Mouse (Mus musculus) MEL-GATA-1-ER (cell line): ENCODE measurements around the gene Ndufs7.

Experiments used
- DNase-seq: peaks from one replicate; pipeline ENCODE4 v3.0.0-alpha.2; 2012; ENCODE audit warnings: low read depth; ENCODE audit errors: extremely low read depth

Ndufs7 gene

GRCm38 (mm10) chr10:80262169-80262568, 13.2 kb downstream of the Ndufs7 start:
- no peak for DNase-seq

GRCm38 (mm10) chr10:80262776-80263365, 13.9 kb downstream of the Ndufs7 start:
- no peak for DNase-seq

- DNase-seq = peak; percentile 97
These were observed 15.6 kb downstream of the Ndufs7 start for GRCm38 (mm10) chr10:80264341-80265148.

DNA sequence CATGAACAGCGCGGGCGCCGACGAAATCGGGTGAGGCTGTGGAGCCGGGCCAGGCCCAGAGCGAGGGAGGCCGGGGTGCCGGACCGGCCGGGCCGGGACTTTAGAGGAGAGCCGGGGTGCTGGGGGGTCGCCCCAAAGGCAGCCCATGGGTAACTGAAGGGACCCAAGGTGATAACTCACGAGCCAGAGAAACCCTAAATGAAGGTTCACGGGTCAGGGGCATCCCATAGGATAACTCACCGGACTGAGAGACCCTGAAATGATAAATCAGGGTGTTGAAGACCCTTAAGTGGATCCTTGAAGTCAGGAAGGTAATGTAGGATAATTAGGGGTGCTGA, 16.2 kb downstream of the Ndufs7 start:
- DNase-seq = no peak

GRCm38 (mm10) chr10:80270099-80270498, 21.2 kb downstream of the Ndufs7 start:
- no peak for DNase-seq

DNA sequence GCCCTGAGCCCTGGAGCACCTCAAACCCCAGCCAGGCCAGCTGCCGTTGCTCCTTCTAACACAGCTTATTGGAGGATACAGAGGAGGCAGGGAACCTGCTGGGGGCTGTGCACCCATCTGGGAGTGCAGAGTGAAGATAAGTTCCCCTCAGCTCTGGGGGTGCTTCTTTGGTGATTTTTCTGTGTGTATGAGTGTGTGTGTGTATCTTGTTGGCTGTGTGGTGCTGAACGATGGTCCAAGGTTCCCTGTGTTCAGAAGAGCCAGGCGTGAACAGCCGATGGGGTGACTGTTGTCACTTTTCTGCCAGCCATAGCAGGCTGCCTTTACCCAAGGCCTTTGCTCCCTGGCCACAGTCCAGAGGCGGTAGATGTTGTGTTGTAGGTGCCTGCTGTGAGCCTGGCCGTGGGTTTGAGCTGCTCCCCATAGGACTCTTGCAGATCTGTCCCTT, 21.8 kb downstream of the Ndufs7 start:
- no peak for DNase-seq

DNA sequence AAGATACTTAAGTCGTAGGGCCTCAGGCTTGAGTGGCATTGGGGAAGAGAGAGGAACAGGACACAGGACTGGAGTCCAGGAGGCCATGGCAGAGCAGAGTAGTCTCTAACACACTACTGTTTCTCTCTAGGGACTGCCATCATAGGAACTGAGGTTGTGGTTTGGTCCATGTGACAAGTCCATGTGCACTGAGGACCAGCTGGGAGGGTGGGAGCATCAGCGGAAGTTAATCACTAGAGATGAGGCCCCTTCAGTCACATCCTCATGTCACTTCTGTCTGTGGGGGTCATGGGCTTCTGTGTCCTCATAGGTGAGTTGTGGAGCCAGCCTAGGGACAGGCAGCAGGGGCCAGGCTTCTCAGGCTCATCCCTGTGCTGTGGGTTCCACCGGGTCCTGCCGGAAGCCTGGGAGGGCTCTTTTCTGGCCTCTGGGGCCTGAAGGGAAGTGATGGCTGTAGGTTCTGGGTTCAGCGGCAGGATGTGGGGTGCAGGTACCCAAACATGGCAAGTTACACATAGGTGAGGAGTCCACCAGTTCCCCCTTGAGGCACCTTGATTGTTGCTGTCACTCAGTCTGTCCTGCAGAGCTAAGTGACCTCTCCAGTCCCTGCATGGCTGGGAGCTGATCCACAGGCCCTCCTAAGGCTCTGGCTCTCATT, 22.4 kb downstream of the Ndufs7 start:
- DNase-seq = no peak

DNA sequence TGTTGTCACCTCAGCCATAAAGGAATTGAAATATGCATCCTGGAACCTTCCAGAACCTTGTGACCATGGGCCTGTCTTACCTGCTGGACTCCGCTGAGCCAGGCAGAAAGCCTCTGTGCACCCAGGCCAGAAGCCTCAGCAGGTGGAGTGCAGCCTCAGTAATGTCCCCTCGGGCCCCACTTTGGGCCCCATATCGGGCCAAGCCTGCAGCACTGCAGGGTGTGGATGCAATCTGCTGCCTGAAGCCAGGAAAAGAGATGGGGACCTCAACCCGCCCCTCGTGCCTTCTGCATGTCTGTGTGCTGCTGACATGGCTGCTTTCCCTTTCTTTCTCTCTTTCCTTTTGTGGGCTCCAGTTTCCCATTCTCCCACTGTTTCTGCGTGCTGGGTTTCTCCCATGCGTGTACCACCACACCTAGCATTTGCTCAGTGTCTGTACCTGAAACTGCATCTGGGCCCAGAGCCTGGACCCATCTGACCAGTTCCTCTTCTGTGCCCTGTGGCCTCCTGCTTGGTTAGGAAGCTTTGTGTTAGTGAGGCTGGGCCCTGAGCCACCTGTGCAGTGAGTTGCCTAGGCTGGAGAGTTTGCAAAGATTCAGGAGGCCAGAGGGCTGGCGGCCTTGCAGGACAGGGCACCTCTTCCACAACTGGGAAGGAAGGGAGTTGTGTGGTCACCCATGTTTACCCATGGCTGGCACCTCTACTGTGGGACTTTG, 23.1 kb downstream of the Ndufs7 start:
- no peak for DNase-seq

GRCm38 (mm10) chr10:80273847-80274246, 24.9 kb downstream of the Ndufs7 start:
- DNase-seq = no peak

GRCm38 (mm10) chr10:80276238-80276637, 27.3 kb downstream of the Ndufs7 start:
- DNase-seq = no peak

- DNase-seq = no peak
These were observed 29.5 kb downstream of the Ndufs7 start for GRCm38 (mm10) chr10:80278390-80278789.

- no peak for DNase-seq
These were observed 30.4 kb downstream of the Ndufs7 start for GRCm38 (mm10) chr10:80279273-80279672.

- DNase-seq = no peak
These were observed 32.4 kb downstream of the Ndufs7 start for GRCm38 (mm10) chr10:80281304-80281703.

DNA sequence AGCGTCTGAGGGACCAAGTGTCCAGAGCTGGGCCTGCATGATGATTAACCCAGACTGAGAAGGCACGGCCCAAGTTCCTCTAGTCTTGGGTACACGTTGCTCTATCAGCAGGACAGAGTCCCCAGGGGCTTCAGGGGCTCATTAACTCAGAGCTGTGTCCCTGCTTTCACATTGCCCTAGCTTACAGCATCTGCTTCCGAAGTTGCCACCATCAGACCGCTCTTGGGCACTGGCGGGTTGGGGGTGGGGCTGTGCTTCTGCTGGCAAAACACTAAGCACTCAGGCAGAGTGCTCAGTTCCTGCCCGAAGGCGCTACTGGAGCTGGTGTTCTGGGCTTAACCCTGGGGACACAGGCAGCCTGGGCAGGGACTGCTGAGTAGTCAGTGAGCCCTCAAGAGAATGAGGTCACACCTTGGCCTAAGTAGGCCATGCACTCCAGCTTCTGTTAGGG, 33.0 kb downstream of the Ndufs7 start:
- DNase-seq = no peak

GRCm38 (mm10) chr10:80282481-80283441, 33.8 kb downstream of the Ndufs7 start:
- no peak for DNase-seq

DNA sequence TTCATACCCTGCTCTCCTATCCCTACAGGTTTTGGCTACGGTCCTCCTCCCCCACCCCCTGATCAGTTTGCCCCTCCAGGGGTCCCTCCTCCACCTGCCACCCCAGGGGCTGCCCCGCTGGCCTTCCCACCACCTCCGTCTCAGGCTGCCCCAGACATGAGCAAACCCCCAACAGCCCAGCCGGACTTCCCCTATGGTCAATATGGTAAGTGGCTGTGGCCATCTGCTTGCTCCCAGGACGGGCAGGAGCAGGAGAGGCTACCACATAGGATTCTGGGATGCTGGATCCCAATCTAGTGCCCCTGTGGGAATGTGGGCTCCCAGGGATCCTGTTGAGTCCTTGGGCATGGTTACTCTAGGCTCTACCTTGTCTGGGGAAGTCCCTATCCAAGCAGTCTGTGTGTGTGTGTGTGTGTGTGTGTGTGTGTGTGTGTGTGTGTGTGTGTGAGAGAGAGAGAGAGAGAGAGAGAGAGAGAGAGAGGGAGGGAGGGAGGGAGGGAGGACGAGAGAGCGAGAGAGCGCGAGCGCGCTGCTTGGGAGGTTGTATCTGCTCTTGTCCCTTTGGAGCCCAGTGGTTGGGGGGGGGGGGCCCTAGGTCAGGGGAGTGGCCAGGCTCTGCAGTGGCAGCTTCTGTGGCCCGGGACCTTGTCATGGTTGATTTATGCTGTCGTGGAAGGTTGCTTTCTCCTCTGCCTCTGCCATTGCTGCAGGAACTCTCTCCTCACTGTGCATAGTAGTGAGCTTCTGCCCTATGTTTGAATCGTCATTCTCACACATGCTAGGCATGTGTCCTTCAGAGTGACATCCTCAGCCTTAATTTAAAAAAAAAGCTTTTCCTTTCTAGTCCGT, 36.5 kb downstream of the Ndufs7 start:
- DNase-seq = no peak

DNA sequence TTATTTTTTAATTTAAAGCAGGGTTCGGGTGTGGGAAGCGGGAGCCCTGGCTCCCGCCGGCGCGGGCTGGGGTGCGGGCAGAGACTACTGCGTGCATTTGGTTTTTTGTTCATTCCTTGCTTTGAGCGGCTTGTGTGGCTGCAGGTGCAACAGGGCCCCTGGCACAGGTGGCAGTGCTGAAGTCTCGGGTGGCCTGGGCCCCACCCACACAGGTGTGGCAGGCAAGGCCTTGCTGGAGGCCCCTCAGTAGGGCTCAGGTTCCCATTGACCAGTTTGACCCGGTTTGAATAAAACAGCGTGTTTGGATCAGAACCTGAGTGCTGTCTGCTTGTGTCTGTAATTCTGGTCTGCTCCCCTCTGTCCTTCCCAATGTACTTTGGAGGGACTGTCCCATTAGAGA, 39.2 kb downstream of the Ndufs7 start:
- no peak for DNase-seq

DNA sequence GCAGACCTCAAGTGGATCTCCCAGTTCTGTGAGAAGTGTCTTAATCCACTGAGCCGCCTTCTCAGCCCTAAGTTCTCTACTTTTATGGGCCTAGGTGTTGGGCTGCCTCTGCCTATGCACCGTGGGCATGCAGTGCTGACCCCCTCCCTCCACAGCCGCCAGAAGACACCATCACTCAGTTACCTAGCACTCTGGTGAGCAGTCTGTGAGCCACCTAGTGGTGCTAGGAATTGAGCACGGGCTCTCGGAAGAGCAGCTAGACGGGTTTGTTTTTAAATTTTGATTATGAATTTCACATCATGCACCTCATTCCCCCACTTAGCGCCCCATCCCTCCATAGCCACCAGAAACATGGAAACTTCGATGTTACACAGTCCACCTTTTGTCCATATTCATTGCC, 39.7 kb downstream of the Ndufs7 start:
- DNase-seq = no peak

- peak; percentile 84 for DNase-seq
These were observed 43.6 kb downstream of the Ndufs7 start, which contains the start of gene Rps15 for GRCm38 (mm10) chr10:80292251-80293146. Gene Rps15, plus strand, starts transcription at chr10:80292453.
